Mouse (Mus musculus): ENCODE data around the gene 1810024B03Rik. TPM values are rescaled to one million over a fixed set of nuclear protein-coding genes. Genes with fewer than 3 reads are reported as not detected.
"Not testable (repeated sequence)": the region's sequence is repeated elsewhere in the genome, so short reads cannot be mapped to it uniquely, and the experiment has no call there.

Gene 1810024B03Rik
- total RNA-seq, 2 experiments from 2014 or later: 0.66 to 0.94 TPM

DNA sequence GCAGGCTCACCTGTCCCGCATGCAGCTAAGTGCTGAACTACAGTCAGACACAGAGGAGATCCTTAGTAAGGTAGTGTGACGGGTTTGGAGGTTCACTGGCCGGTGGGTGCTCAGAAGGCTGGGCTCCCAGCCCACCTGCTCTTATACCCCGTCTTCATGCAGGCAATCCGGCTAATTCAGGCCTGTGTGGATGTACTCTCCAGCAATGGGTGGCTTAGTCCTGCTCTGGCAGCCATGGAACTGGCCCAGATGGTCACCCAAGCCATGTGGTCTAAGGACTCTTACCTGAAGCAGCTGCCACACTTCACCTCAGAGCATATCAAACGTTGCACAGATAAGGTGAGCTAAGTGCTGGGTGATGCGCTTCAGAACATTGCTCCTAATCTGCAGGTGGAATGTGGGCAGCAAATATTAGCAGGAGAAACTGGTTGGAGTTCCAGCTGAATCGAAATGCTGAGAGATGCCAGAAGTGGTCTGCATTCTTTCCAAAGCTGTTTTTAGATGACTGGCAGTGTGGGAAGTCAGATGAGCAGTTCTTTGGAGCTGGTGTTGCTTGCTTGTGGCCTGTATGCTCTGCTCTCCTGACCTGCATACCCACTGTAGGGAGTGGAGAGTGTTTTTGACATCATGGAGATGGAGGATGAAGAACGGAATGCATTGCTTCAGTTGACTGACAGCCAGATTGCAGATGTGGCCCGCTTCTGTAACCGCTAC, 30.0 kb upstream of the 1810024B03Rik start:
- DNase-seq (ENCODE audit: extremely low spot score in 1 of 2, low spot score in 2 of 2): no peak
- intact Hi-C loops (cut with DNase I): no loop called here
- Histone ChIP-seq H3K4me3 (no peak overlapping the region), H3K27ac (no peak overlapping the region)
- no peak for TF ChIP-seq CTCF (IDR thresholded peaks at IDR 0.05)

DNA sequence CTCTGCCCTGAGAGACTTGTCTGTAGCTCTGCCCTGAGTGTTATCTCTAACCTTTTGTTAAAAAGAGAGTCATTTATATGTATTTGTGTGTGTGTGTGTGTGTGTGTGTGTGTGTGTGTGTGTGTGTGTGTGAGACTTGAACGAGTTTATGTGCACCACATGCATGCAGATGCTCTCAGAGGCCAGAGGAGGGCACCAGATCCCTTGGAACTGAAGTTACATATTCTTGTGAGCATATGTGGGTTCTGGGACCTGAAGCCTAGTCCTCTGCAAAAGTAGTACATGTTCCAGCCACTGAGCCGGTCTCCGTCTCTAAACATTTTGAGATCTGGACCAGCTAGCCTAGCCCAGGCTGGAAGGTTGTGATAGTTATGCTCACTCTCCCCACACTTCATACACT, 17.2 kb upstream of the 1810024B03Rik start:
- Histone ChIP-seq H3K27ac (no peak overlapping the region), H3K4me3 (no peak overlapping the region)
- no peak for TF ChIP-seq CTCF (IDR thresholded peaks at IDR 0.05)
- DNase-seq (ENCODE audit: extremely low spot score in 1 of 2, low spot score in 2 of 2): no peak
- intact Hi-C loops (cut with DNase I): loop anchor here (10.0 kb wide), 2 partner anchors 310 to 390 kb away; no protein-coding TSS in a partner anchor

DNA sequence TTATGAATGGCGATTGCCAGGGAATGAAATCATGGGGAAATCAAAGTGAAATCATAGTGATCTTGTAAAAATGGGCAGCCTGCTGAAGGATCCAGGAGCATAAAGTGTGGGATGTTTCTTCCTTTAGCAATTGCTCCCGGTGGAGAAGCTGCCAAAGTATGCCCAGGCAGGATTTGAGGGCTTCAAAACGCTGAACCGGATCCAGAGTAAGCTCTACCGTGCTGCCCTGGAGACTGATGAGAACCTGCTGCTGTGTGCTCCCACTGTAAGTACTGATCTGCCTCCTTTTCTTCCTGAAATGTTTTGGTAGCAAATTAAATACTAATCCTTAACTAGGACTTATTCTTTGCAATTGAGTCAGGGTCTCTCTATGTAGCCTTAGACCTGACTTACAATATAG, 9.7 kb upstream of the 1810024B03Rik start:
- TF ChIP-seq CTCF (IDR thresholded peaks at IDR 0.05): no peak
- Histone ChIP-seq H3K27ac (no peak overlapping the region), H3K4me3 (no peak overlapping the region)
- DNase-seq (ENCODE audit: extremely low spot score in 1 of 2, low spot score in 2 of 2): no peak
- intact Hi-C loops (cut with DNase I): loop anchor here (10.0 kb wide), 1 partner anchor 483 kb away; no protein-coding TSS in a partner anchor

DNA sequence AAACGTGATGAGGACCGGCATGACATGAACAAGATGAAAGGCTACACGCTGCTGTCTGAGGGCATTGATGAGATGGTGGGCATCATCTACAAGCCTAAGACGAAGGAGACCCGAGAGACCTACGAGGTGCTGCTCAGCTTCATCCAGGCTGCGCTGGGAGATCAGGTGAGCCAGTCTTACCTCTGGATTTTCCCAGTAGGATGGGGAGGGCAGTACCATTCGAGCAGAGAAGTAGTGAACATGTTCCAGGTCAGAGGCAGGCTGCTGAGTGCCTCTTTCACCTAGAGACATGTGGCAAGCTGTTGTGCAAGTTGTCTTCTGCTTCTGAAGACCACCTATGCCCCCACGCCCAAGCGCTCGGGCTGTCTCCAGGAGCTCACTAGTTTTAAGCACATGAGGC, 2.6 kb upstream of the 1810024B03Rik start:
- TF ChIP-seq CTCF (IDR thresholded peaks at IDR 0.05): no peak
- Histone ChIP-seq H3K27ac (no peak overlapping the region), H3K4me3 (no peak overlapping the region)
- no peak for DNase-seq (ENCODE audit: extremely low spot score in 1 of 2, low spot score in 2 of 2)
- intact Hi-C loops (cut with DNase I): loop anchor here (5.0 to 10.0 kb wide), 2 partner anchors 203 to 476 kb away; partner anchors contain the start of gene Ap4e1

DNA sequence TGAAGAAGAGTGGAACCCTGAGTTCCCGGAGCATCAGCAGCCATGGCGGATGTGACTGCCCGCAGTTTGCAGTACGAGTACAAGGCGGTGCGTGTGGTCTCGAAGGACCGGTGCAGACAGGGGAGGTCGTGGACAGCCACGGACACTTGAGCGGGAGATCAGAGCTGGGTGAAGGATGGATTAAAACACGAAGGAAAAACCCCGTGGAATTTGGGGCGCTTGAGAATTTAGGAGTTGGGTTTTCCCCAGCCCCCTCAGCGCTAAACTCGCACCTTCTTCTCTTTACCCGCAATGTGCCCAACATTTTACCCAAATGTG, 331 bp upstream of the 1810024B03Rik start:
- Histone ChIP-seq H3K4me3 (peak overlapping the region; percentile 65), H3K27ac (peak overlapping the region; percentile 85)
- no peak for TF ChIP-seq CTCF (IDR thresholded peaks at IDR 0.05)
- intact Hi-C loops (cut with DNase I): loop anchor here (2.0 to 10.0 kb wide), 3 partner anchors 26 to 114 kb away; partner anchors contain the start of genes Ciao1 and Tmem127
- no peak for DNase-seq (ENCODE audit: extremely low spot score in 1 of 2, low spot score in 2 of 2)

DNA sequence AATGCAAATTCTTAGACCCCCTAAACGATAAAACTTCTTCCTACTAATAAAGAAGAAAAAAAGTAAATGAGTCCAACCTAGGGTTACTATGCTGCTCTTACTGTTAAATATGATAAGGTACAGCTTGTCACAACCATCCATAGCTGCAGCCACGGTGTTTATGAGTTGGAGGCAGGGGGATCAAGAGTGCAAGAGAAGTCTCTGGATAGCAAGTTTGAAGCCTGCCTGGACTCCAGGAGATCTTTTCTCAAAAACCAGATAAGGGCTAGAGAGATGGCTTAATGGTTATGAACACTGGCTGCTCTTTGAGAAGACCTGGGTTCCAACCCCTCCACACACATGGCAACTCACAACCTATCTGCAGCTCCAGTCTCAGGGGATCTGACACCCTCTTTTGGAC, 1.2 kb downstream of the 1810024B03Rik start:
- Histone ChIP-seq H3K4me3 (no peak overlapping the region), H3K27ac (no peak overlapping the region)
- no peak for TF ChIP-seq CTCF (IDR thresholded peaks at IDR 0.05)
- DNase-seq (ENCODE audit: extremely low spot score in 1 of 2, low spot score in 2 of 2): no peak
- intact Hi-C loops (cut with DNase I): loop anchor here (10.0 kb wide), 1 partner anchor 112 kb away; no protein-coding TSS in a partner anchor

DNA sequence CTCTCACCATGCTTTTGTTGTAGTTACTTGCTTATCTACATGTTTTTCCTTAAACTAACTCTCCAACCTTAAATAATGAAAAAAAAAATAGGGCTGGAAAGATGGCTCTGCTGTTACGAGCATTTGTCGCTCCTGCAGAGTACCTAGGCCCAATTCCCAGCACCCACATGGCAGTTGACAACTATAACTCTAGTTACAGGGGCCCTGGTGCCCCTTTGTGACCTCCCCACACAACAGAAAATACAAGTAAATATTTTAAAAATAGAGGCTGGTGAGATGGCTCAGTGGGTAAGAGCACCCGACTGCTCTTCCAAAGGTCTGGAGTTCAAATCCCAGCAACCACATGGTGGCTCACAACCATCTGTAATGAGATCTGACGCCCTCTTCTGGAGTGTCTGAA, 2.1 kb downstream of the 1810024B03Rik start:
- not testable (repeated sequence) for H3K4me3 ChIP-seq; H3K27ac ChIP-seq; DNase-seq (ENCODE audit: extremely low spot score in 1 of 2, low spot score in 2 of 2)
- intact Hi-C loops (cut with DNase I): loop anchor here (1.0 to 10.0 kb wide), 2 partner anchors 40 to 111 kb away; no protein-coding TSS in a partner anchor

DNA sequence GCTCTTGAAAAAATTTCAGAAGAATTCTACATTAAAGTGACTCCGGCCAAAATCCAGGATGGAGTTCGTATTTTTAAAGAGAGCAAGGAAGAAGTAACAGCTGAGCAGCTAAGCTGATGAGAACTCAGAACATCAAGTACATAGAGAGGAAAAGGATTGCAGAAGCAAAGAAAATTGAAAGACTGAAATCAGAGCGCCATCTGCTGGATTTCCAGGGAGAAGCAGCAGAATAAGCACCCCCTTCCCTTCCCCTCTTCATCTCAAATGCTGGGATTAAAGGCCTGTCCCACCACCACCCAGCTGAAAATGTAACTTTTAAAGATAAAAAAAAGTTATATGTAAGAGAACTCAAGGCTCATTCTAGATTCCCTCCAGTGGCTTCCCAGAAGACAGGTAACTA, 3.1 kb downstream of the 1810024B03Rik start:
- Histone ChIP-seq H3K27ac (no peak overlapping the region), H3K4me3 (no peak overlapping the region)
- intact Hi-C loops (cut with DNase I): loop anchor here (1.0 to 10.0 kb wide), 2 partner anchors 39 to 110 kb away; no protein-coding TSS in a partner anchor
- peak; percentile 90 for TF ChIP-seq CTCF (IDR thresholded peaks at IDR 0.05)
- DNase-seq (ENCODE audit: extremely low spot score in 1 of 2, low spot score in 2 of 2): peak; percentile 38 to 69

DNA sequence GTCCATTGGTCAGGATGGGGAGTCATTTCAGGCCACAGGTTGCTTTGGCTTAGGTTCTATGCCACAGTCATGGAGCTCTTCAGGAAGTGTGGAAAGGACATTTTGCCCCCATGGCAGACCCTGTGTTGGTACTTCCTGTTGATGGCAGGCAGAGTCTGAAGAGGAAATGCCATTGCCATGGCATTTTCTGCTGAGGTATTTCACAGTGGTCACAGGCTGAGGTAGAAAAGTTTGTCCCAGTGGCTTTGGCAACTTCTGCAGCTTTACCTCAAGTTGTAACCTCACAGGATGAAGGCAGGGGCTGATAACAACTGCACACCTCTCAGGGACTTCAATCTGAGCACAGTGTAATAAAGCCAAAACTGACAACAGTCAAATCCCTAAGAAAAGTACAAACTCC, 18.5 kb downstream of the 1810024B03Rik start:
- intact Hi-C loops (cut with DNase I): no loop called here
- DNase-seq (ENCODE audit: extremely low spot score in 1 of 2, low spot score in 2 of 2): no peak
- Histone ChIP-seq H3K4me3 (no peak overlapping the region), H3K27ac (no peak overlapping the region)
- no peak for TF ChIP-seq CTCF (IDR thresholded peaks at IDR 0.05)

DNA sequence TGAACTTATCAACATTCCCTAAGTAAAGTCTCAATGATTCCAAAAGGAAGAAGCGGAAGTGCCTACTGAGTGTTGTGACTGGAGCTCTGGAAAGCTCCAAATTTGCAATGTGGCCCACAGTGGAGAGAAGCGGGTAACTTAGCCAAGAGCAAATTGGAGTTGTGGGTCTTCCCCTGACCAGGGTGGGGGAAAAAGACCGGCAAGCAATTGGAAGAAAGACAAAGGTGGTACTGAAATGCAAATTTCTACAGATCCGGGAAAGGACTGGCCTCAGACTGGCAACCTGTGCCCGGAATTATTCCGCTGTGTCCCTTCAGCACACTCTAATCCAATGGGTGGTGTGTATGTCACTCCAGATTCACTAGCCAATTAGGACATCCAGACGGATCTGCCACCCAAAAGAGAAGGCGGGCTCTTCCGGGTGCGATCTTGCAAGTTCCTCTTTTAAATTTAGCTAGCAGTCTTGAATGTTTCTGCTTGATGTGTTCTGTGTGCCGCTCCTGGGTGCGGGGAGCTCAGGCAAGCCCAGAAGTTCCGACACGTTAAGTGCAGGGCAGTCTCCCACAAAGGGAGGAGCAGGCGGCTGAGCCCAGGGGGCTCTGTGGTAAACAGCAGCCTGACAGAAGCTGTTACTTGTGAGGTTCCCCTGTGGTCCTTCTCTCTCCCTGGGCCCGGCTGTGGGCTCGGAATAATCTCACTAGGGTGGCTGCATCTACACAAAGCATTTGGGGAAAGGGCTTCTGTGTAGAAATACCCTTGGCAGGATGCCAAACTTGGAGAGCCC, 25.3 kb downstream of the 1810024B03Rik start:
- Histone ChIP-seq H3K4me3 (peak overlapping the region; percentile 70), H3K27ac (peak overlapping the region; percentile 78)
- DNase-seq (ENCODE audit: extremely low spot score in 1 of 2, low spot score in 2 of 2): peak; percentile 65 to 82
- intact Hi-C loops (cut with DNase I): loop anchor here (2.0 kb wide), 1 partner anchor 26 kb away; the partner anchor contains the start of genes 1810024B03Rik and Snrnp200
- no peak for TF ChIP-seq CTCF (IDR thresholded peaks at IDR 0.05)

DNA sequence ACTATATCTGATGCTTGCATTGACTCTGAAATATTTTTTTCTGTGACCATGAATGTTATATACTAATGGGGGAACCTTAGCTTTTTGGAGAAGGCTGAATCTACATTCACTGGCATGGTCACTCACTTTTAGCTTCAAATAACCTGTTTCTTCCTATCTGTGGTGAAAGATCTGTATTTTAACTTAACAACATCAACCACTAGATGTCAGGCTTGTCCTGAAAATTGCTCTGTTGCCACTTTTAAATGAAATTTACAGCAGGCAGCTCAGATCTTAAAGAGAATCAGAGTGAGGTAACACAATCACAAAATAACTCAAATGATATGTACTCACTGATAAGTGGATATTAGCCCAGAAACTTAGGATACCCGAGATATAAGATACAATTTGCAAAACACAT, 41.8 kb downstream of the 1810024B03Rik start:
- not testable (repeated sequence) for DNase-seq (ENCODE audit: extremely low spot score in 1 of 2, low spot score in 2 of 2); H3K27ac ChIP-seq; H3K4me3 ChIP-seq
- intact Hi-C loops (cut with DNase I): loop anchor here (1.0 kb wide), 1 partner anchor 39 kb away; no protein-coding TSS in a partner anchor
- TF ChIP-seq CTCF (IDR thresholded peaks at IDR 0.05): peak; percentile 60

DNA sequence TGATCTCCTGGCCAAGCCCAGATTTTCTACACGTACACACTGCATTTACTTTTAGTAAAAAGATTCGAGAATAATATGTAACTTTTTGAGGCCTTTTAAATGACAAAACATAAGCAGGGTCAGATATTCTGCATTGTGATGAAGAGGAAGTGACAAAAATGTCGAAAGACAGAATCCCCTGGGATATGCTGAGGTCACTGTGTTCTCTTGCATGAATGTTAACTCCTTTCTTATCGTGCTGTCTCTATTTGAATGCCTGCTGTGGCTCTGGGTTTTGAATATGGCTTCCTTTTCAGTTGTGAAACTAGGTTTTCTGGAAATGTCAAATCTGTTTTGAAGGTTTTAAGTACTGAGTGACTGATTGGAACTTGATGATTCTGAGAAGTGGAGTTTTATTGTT, 42.4 kb downstream of the 1810024B03Rik start:
- Histone ChIP-seq H3K27ac (no peak overlapping the region), H3K4me3 (no peak overlapping the region)
- DNase-seq (ENCODE audit: extremely low spot score in 1 of 2, low spot score in 2 of 2): no peak
- intact Hi-C loops (cut with DNase I): loop anchor here (1.0 kb wide), 1 partner anchor 40 kb away; no protein-coding TSS in a partner anchor
- no peak for TF ChIP-seq CTCF (IDR thresholded peaks at IDR 0.05)

All from left cerebral cortex, adult 2 months (tissue).